Mouse (Mus musculus): ENCODE data around the gene Mvb12a.

Gene Mvb12a

DNA sequence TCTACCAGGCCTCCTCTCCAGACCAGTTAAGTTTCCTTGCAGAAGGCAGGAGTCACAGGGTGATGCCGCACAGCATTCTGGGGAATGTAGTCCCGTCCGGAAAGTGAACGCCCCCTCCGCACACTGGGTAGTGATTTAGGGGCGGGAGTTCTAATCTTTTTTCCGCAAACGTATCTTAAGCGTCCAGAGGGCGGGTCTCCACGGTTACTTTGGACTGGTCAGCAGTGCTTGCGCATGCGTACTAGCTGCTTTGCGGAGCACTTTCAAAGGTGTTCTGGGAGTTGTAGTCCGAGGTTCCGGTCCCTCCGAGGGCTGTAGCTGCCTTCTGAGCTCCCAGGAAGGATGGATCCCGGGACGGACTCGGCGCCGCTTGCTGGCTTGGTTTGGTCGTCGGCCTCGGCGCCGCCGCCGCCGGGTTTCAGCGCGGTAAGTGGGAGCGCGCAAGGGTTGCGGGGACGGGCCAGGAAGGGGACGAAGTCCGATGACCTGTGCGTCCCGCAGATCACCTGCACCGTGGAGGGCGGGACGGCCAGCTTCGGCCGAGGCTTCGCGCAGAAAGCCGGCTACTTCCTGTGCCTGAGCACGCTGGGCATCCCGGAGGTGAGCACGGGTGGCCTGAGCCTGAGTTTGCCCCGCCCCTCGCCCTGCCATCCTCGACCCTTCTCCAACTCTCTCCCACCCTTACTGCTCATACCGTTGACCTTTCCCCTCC is at the start of gene Mvb12a:
Gene Mvb12a, plus strand, starts transcription at position 291 of the 712 bp plus-strand sequence.
- WGBS: under 1% methylated on average over 55 of the region's 55 CpGs

GRCm38 (mm10) chr8:71495039-71495438 is 47.7 kb upstream of the Mvb12a start:
- WGBS: 10% methylated on average over 16 of the region's 16 CpGs

- 83% methylated on average over 5 of the region's 5 CpGs for WGBS
Observed at GRCm38 (mm10) chr8:71495811-71496210, 46.9 kb upstream of the Mvb12a start.

GRCm38 (mm10) chr8:71496481-71496880 is 46.2 kb upstream of the Mvb12a start:
- WGBS: 42% methylated on average over 11 of the region's 11 CpGs

DNA sequence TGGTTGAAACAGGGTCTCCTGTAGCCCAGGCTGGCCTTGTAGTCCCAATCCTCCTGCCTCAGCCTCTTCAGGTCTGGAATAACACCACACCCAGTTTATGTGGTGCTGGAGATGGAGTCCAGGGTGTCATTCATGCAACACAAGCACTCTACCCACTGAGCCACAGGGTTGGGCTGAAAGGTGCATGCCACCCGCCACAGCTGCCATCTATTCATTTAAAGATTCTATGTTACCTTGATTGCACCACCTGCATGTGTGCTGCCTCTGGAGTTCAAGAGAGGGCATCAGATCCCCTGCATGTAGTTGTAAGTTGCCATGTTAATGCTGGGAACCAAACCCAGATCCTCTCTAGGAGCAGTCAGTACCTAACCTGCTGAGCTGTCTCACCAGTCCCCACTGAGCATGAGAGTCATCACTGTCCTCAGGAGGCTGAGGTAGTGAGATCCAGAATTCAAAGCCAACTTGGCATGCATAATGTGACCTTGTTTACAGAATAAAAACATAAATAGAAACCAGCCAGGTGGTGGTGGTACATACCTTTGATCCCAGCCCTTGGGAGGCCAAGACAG is 45.6 kb upstream of the Mvb12a start:
- WGBS: 96% methylated on average over 1 of the region's 1 CpGs

DNA sequence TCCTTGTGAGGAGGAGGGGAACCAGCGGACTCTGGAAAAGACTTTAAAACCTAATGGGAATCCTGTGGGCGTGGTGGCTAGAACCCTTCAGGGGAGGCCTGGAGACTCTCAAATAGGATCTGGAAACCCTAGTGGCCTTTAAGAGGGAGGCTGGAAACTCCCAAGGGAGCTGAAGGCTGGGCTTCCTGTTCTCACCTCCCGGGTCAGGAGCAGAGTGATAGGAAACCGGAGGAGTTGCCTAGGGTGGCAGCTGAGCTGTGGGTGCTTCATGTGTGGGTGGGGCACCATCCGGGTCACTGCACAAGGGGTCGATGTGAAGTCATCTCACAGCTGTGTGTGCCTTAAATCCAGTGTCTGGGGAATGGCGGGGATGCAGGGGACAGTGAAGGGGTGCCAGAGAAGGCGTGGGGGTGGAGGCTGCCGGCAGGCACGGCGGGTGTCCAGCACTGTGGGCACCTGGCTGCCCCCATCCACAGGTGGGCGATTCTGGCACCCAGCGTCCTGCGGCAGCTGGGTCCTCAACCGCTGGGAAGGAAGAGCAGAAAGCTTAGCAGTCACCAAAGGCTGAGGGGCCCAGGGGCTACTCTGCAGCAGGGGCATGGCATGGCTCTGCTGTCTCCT is 44.7 kb upstream of the Mvb12a start:
- 35% methylated on average over 15 of the region's 15 CpGs for WGBS

DNA sequence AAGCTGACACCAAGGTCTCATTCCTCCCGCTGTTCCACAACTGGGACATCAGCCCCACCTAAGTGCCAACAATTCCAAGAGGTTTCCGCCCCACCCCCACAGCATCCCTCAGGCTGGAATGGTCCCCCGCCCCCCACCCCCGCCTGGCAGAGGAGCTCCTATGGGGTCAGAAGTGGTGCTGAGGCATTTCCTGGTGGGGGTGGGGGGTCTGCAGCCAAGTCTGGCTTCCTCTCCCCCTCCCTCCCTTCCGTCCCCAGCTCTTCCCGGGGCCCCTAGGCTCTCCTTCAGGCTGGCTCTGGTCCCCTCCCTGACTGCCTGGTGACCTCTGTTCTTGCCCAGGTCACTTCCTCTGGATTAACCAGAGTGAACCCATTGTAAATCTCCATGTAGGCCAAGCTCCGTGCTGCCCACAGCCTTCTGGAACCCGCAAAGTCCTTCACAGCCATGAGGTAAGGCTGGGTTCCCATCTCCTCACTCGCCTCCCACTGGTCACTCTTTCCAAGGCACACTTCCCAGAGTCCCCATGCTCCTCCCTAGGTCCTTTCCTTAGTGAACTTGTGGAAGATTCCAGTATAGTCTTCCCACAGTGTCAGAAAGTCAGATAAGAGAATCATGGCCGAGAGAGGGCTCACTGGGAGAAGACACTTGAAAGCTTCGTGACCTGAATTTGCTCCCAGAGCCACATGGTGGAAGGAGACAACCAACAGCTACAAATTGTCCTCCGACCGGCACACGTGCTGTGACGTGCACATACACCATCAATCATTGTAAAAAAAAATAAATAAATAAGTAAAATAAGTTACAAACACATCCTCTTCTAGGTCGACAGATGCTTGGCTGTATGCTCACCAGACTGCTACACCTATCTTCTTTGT is 43.7 kb upstream of the Mvb12a start:
- WGBS: 54% methylated on average over 16 of the region's 16 CpGs

- WGBS: 98% methylated on average over 4 of the region's 4 CpGs
Observed at GRCm38 (mm10) chr8:71504349-71504748, 38.4 kb upstream of the Mvb12a start.

- WGBS: 96% methylated on average over 4 of the region's 4 CpGs
Observed at GRCm38 (mm10) chr8:71505326-71505725, 37.4 kb upstream of the Mvb12a start.

DNA sequence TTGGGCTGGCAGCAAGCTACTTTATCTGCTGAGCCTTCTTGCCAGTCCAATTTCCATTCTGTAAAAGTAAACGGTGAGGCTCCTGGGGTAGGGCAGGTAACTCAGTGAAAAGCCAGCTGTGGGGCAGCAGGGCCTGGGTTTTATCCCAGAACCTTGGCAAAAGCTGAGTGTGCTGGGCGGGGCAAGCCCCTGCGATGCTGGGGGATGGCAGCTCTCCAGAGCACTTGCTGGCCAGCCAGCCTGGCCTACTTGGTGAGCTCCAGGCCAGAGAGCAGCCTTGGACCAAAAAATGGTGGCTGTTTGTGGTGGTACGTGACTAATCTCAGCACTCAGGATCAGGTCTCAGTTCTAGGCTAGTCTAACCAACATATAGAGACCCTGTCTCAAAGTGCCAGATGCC is 36.7 kb upstream of the Mvb12a start:
- WGBS: 69% methylated on average over 4 of the region's 4 CpGs

DNA sequence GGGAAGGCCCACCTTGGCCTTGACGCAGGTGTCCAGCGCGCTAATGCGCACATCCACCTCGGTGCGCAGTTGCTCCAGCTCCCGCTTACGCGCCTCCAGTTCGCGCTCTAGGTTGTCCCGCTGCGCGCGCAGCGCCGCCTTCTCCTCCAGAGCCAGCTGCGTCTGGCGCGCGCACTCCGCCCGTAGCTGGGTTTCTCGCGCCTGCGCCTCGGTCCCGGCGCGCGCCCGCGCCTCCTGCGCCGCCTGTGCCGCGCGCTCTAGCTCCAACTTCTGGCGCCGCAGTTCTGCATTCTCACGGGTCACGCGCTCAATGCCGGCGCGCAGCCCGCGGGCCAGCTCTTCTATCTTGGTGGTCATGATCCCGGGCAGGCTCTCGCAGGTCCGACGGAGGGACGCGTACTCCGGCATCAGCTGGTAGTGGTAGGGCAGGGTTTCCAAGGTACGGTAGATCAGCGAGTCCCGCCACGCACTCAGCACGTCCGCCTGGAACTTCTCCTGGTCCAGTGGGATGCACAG is 35.1 kb upstream of the Mvb12a start:
- under 1% methylated on average over 61 of the region's 61 CpGs for WGBS

- WGBS: 73% methylated on average over 2 of the region's 2 CpGs
Observed at GRCm38 (mm10) chr8:71509316-71509715, 33.4 kb upstream of the Mvb12a start.

GRCm38 (mm10) chr8:71511644-71512043 is 31.1 kb upstream of the Mvb12a start, which contains the start of gene Plvap:
Gene Plvap (minus strand): TSS chr8:71511752.
- WGBS: 62% methylated on average over 13 of the region's 14 CpGs

- 75% methylated on average over 15 of the region's 15 CpGs for WGBS
Observed at GRCm38 (mm10) chr8:71513018-71513754, 29.5 kb upstream of the Mvb12a start.

- WGBS: 70% methylated on average over 5 of the region's 5 CpGs
Observed at GRCm38 (mm10) chr8:71515043-71515442, 27.7 kb upstream of the Mvb12a start.

- 51% methylated on average over 6 of the region's 6 CpGs for WGBS
Observed at GRCm38 (mm10) chr8:71516786-71517185, 25.9 kb upstream of the Mvb12a start.

GRCm38 (mm10) chr8:71519037-71519825 is 23.5 kb upstream of the Mvb12a start:
- WGBS: 33% methylated on average over 10 of the region's 10 CpGs

DNA sequence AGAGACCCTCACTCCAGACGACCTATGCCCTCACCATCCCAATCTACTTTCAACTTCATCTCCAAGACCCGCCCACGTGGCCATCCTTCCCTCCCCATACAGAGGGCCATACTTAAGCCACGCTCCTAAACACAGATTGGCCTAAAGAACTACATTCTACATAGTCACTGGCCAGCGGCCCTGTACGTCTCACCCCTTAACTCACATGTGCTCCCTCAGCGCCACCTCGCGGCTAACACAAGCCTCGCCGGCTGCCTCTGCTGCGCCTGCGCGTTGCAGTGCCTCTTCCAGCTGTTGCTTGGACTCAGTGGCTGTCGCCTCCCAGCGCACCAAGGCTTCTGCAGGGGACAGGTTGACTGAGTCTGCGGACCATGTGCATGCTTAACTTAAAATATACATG is 21.1 kb upstream of the Mvb12a start:
- WGBS: 6% methylated on average over 17 of the region's 17 CpGs

- WGBS: 27% methylated on average over 46 of the region's 46 CpGs
Observed at GRCm38 (mm10) chr8:71525226-71526050, 17.3 kb upstream of the Mvb12a start, which contains the start of gene Ccdc194. Gene Ccdc194 (minus strand): TSS chr8:71525711.

All from cerebral cortex, adult 2 months (tissue).